Mouse (Mus musculus): ENCODE data around the gene Zbtb12. TPM values are rescaled to one million over a fixed set of nuclear protein-coding genes. Genes with fewer than 3 reads are reported as not detected.
"Not testable (repeated sequence)": the region's sequence is repeated elsewhere in the genome, so short reads cannot be mapped to it uniquely, and the experiment has no call there.

Zbtb12 gene
- polyA plus RNA-seq (2015; fragmentation: Nextera tagmentation; extraction: Ambion mirVana) = 0.41 and 0.64 TPM in 2 replicates

GRCm38 (mm10) chr17:34879336-34879879 is at the start of gene Zbtb12:
Gene Zbtb12 (plus strand): TSS chr17:34879483.
- Histone ChIP-seq H3K4me3 (replicated peaks) (no peak within 1 kb of the TSS), H3K27me3 (no peaks in the 10 kb centered on the region), H3K4me2 (no peak within 1 kb of the TSS), H3K27ac (replicated peaks) (no peak within 1 kb of the TSS), H3K9me3 (replicated peaks) (no peaks in the 10 kb centered on the region), H3K9ac (no peak within 1 kb of the TSS), H3K4me1 (replicated peaks) (peaks cover 20% of the 10 kb centered on the region), H3K36me3 (replicated peaks) (no peaks in the 10 kb centered on the region)
- no peak for ATAC-seq (ENCODE audit: insufficient read depth)
- 51% methylated on average over 11 of the region's 11 CpGs for WGBS (ENCODE audit: insufficient replicate concordance)

- not testable (repeated sequence) for ATAC-seq (ENCODE audit: insufficient read depth); H3K9me3 ChIP-seq (replicated peaks); H3K4me2 ChIP-seq; H3K27ac ChIP-seq (replicated peaks); H3K4me3 ChIP-seq (replicated peaks); H3K4me1 ChIP-seq (replicated peaks); H3K9ac ChIP-seq; H3K27me3 ChIP-seq
- WGBS (ENCODE audit: insufficient replicate concordance) = 81% methylated on average over 1 of the region's 1 CpGs
- peaks cover 75% of the 10 kb centered on the region for H3K36me3 ChIP-seq (replicated peaks)
Measured at GRCm38 (mm10) chr17:34830776-34831175, 48.5 kb upstream of the Zbtb12 start.

- Histone ChIP-seq H3K9ac (peak overlapping the region; percentile 81), H3K27me3 (no peaks in the 10 kb centered on the region), H3K4me3 (replicated peaks) (peak overlapping the region; percentile 79), H3K27ac (replicated peaks) (peak overlapping the region; percentile 89), H3K4me1 (replicated peaks) (peaks cover 47% of the 10 kb centered on the region), H3K9me3 (replicated peaks) (no peaks in the 10 kb centered on the region), H3K36me3 (replicated peaks) (peaks cover 53% of the 10 kb centered on the region), H3K4me2 (peak overlapping the region; percentile 96)
- WGBS (ENCODE audit: insufficient replicate concordance) = 6% methylated on average over 48 of the region's 48 CpGs
- ATAC-seq (ENCODE audit: insufficient read depth) = peak; percentile 80
Measured at GRCm38 (mm10) chr17:34836155-34836855, 43.0 kb upstream of the Zbtb12 start.

GRCm38 (mm10) chr17:34836856-34837221 is 42.4 kb upstream of the Zbtb12 start, which contains the start of the genes Stk19 and Dxo:
Gene Stk19 (minus strand): TSS chr17:34836945.
Gene Dxo (plus strand): TSS chr17:34837019.
- H3K9me3 ChIP-seq (replicated peaks) = no peaks in the 10 kb centered on the region
- peak; percentile 91 for ATAC-seq (ENCODE audit: insufficient read depth)
- H3K4me3 ChIP-seq (replicated peaks) = peak within 1 kb of the TSS; percentile 79
- H3K36me3 ChIP-seq (replicated peaks) = peaks cover 55% of the 10 kb centered on the region
- WGBS (ENCODE audit: insufficient replicate concordance) = under 1% methylated on average over 40 of the region's 40 CpGs
- H3K27me3 ChIP-seq = no peaks in the 10 kb centered on the region
- H3K4me1 ChIP-seq (replicated peaks) = peaks cover 52% of the 10 kb centered on the region
- H3K9ac ChIP-seq = peak within 1 kb of the TSS; percentile 81
- H3K4me2 ChIP-seq = peak within 1 kb of the TSS; percentile 96
- H3K27ac ChIP-seq (replicated peaks) = peak within 1 kb of the TSS; percentile 89

GRCm38 (mm10) chr17:34837464-34838324 is 41.6 kb upstream of the Zbtb12 start:
- peaks cover 55% of the 10 kb centered on the region for H3K36me3 ChIP-seq (replicated peaks)
- H3K4me2 ChIP-seq = peak overlapping the region; percentile 96
- peak overlapping the region; percentile 81 for H3K9ac ChIP-seq
- no peaks in the 10 kb centered on the region for H3K9me3 ChIP-seq (replicated peaks)
- H3K27ac ChIP-seq (replicated peaks) = peak overlapping the region; percentile 89
- no peak for ATAC-seq (ENCODE audit: insufficient read depth)
- 33% methylated on average over 43 of the region's 43 CpGs for WGBS (ENCODE audit: insufficient replicate concordance)
- peak overlapping the region; percentile 79 for H3K4me3 ChIP-seq (replicated peaks)
- no peaks in the 10 kb centered on the region for H3K27me3 ChIP-seq
- H3K4me1 ChIP-seq (replicated peaks) = peaks cover 53% of the 10 kb centered on the region

GRCm38 (mm10) chr17:34838785-34839184 is 40.5 kb upstream of the Zbtb12 start:
- Histone ChIP-seq H3K4me3 (replicated peaks) (no peak overlapping the region), H3K9me3 (replicated peaks) (no peaks in the 10 kb centered on the region), H3K27me3 (no peaks in the 10 kb centered on the region), H3K27ac (replicated peaks) (no peak overlapping the region), H3K9ac (no peak overlapping the region), H3K4me1 (replicated peaks) (peaks cover 53% of the 10 kb centered on the region), H3K4me2 (peak overlapping the region; percentile 96; the same call in 1 of the 2 replicates), H3K36me3 (replicated peaks) (peaks cover 56% of the 10 kb centered on the region)
- ATAC-seq (ENCODE audit: insufficient read depth) = no peak
- 81% methylated on average over 7 of the region's 7 CpGs for WGBS (ENCODE audit: insufficient replicate concordance)

GRCm38 (mm10) chr17:34840736-34841307 is 38.5 kb upstream of the Zbtb12 start:
- no peak overlapping the region for H3K4me3 ChIP-seq (replicated peaks)
- no peaks in the 10 kb centered on the region for H3K9me3 ChIP-seq (replicated peaks)
- H3K27ac ChIP-seq (replicated peaks) = peak overlapping the region; percentile 65
- H3K4me1 ChIP-seq (replicated peaks) = peaks cover 45% of the 10 kb centered on the region
- H3K27me3 ChIP-seq = no peaks in the 10 kb centered on the region
- 71% methylated on average over 6 of the region's 6 CpGs for WGBS (ENCODE audit: insufficient replicate concordance)
- H3K9ac ChIP-seq = peak overlapping the region; percentile 30; the same call in 1 of the 2 replicates
- H3K36me3 ChIP-seq (replicated peaks) = peaks cover 73% of the 10 kb centered on the region
- H3K4me2 ChIP-seq = 0 out of 2 replicates have a peak overlapping the region, but pooled peaks have one; percentile 25
- peak; percentile 5; the same call in 1 of the 2 replicates for ATAC-seq (ENCODE audit: insufficient read depth)

- H3K9ac ChIP-seq = no peak overlapping the region
- H3K27me3 ChIP-seq = no peaks in the 10 kb centered on the region
- no peaks in the 10 kb centered on the region for H3K9me3 ChIP-seq (replicated peaks)
- H3K4me3 ChIP-seq (replicated peaks) = no peak overlapping the region
- no peak overlapping the region for H3K4me2 ChIP-seq
- peaks cover 32% of the 10 kb centered on the region for H3K4me1 ChIP-seq (replicated peaks)
- 85% methylated on average over 13 of the region's 13 CpGs for WGBS (ENCODE audit: insufficient replicate concordance)
- H3K36me3 ChIP-seq (replicated peaks) = peaks cover 83% of the 10 kb centered on the region
- ATAC-seq (ENCODE audit: insufficient read depth) = no peak
- H3K27ac ChIP-seq (replicated peaks) = no peak overlapping the region
Measured at GRCm38 (mm10) chr17:34844884-34845283, 34.4 kb upstream of the Zbtb12 start.

- no peak for ATAC-seq (ENCODE audit: insufficient read depth)
- Histone ChIP-seq H3K9me3 (replicated peaks) (no peaks in the 10 kb centered on the region), H3K36me3 (replicated peaks) (peaks cover 64% of the 10 kb centered on the region), H3K4me2 (no peak overlapping the region), H3K9ac (no peak overlapping the region), H3K4me1 (replicated peaks) (peaks cover 30% of the 10 kb centered on the region), H3K27me3 (no peaks in the 10 kb centered on the region), H3K4me3 (replicated peaks) (no peak overlapping the region), H3K27ac (replicated peaks) (no peak overlapping the region)
- WGBS (ENCODE audit: insufficient replicate concordance) = 71% methylated on average over 6 of the region's 6 CpGs
Measured at GRCm38 (mm10) chr17:34847192-34847591, 32.1 kb upstream of the Zbtb12 start.

GRCm38 (mm10) chr17:34847615-34848014 is 31.7 kb upstream of the Zbtb12 start:
- no peak overlapping the region for H3K4me3 ChIP-seq (replicated peaks)
- peaks cover 35% of the 10 kb centered on the region for H3K4me1 ChIP-seq (replicated peaks)
- H3K9ac ChIP-seq = no peak overlapping the region
- H3K27me3 ChIP-seq = no peaks in the 10 kb centered on the region
- ATAC-seq (ENCODE audit: insufficient read depth) = no peak
- no peak overlapping the region for H3K4me2 ChIP-seq
- H3K9me3 ChIP-seq (replicated peaks) = no peaks in the 10 kb centered on the region
- peaks cover 64% of the 10 kb centered on the region for H3K36me3 ChIP-seq (replicated peaks)
- WGBS (ENCODE audit: insufficient replicate concordance) = 78% methylated on average over 7 of the region's 7 CpGs
- H3K27ac ChIP-seq (replicated peaks) = no peak overlapping the region
